Mouse (Mus musculus) spleen, adult 2 months (tissue): ENCODE results near the gene Fkbp11. TPM values are rescaled to one million over a fixed set of nuclear protein-coding genes. Genes with fewer than 3 reads are reported as not detected.

Experiments
- DNase-seq, 2 experiments: peaks; one replicate each; pipeline versions ENCODE4 v3.0.0 to v3.0.0-alpha.2; 2012 to 2021; ENCODE audit warnings: low spot score in 2 of 2, low read depth in 1 of 2
- H3K27ac ChIP-seq: fragments of 200-500 bp; 2 replicates; pipeline ENCODE4 v1.5.1; 2012; ENCODE audit warnings: low read length, inconsistent platforms; ENCODE audit not compliant: insufficient read depth
- H3K27me3 ChIP-seq: fragments of 200-500 bp; 2 replicates; pipeline ENCODE4 v1.6.1; 2012; ENCODE audit warnings: mild to moderate bottlenecking, moderate library complexity, low read length, inconsistent platforms; ENCODE audit not compliant: control insufficient read depth, insufficient read depth
- H3K36me3 ChIP-seq: fragments of 200-500 bp; 2 replicates; pipeline ENCODE4 v1.6.1; 2012; ENCODE audit warnings: mild to moderate bottlenecking, low read length, inconsistent platforms; ENCODE audit not compliant: control insufficient read depth, insufficient read depth
- H3K4me1 ChIP-seq: fragments of 200-500 bp; 2 replicates; pipeline ENCODE4 v1.6.1; 2011; ENCODE audit warnings: inconsistent platforms; ENCODE audit not compliant: control insufficient read depth, insufficient read depth, insufficient read length
- H3K4me3 ChIP-seq: fragments of 200-500 bp; 2 replicates; pipeline ENCODE4 v1.5.1; 2011; ENCODE audit warnings: mild to moderate bottlenecking, inconsistent platforms; ENCODE audit not compliant: insufficient read depth, insufficient read length; ENCODE audit errors: extremely low read depth
- CTCF ChIP-seq: fragments of 200-500 bp; IDR thresholded peaks from 2 replicates; pipeline ENCODE4 v1.5.1; 2011; ENCODE audit warnings: mild to moderate bottlenecking, inconsistent platforms; ENCODE audit not compliant: insufficient read depth, insufficient read length, insufficient replicate concordance; ENCODE audit errors: extremely low read depth
- POLR2A ChIP-seq: fragments of 200-500 bp; IDR thresholded peaks from 2 replicates; pipeline ENCODE4 v1.6.1; 2011; ENCODE audit warnings: low read depth, low read length, inconsistent platforms
- WGBS: fragments of 180-500 bp; shearing (Covaris S2); methylation state at CpG from one replicate; pipeline ENCODE4 v1.1.7; 2018; 5-methylcytosine and 5-hydroxymethylcytosine counted together
- polyA plus RNA-seq: library from polyadenylated mRNA; depleted of rRNA; stranded (reverse); fragments of >200 nt; gene quantifications from 2 replicates; pipeline ENCODE4 v1.2.3, GENCODE M21; 2012

Gene Fkbp11
- polyA plus RNA-seq, 1 experiment: 16.7 TPM

- TF ChIP-seq CTCF (peak; percentile 86), POLR2A (no peak)
- DNase-seq: peak; percentile 33 to 76
- WGBS: 7% methylated on average over 40 of the region's 40 CpGs
- H3K36me3 ChIP-seq: no peaks in the 10 kb centered on the region
- no peaks in the 10 kb centered on the region for H3K4me1 ChIP-seq
- H3K27ac ChIP-seq: no peak overlapping the region
- H3K4me3 ChIP-seq: no peak overlapping the region
- H3K27me3 ChIP-seq: peaks cover 1% of the 10 kb centered on the region
Observed at GRCm38 (mm10) chr15:98699190-98700105, 28.6 kb downstream of the Fkbp11 start.

GRCm38 (mm10) chr15:98696216-98696615 lies 31.8 kb downstream of the Fkbp11 start:
- WGBS: 73% methylated on average over 8 of the region's 8 CpGs
- H3K27ac ChIP-seq: no peak overlapping the region
- TF ChIP-seq CTCF: no peak
- TF ChIP-seq POLR2A: no peak

GRCm38 (mm10) chr15:98695726-98696125 lies 32.3 kb downstream of the Fkbp11 start:
- WGBS: 63% methylated on average over 9 of the region's 9 CpGs

More at GRCm38 (mm10) chr15:98696216-98696615, 31.8 kb downstream of the Fkbp11 start:
- H3K4me3 ChIP-seq: no peak overlapping the region
- H3K27me3 ChIP-seq: peaks cover 1% of the 10 kb centered on the region
- DNase-seq: no peak
- H3K36me3 ChIP-seq: no peaks in the 10 kb centered on the region
- no peaks in the 10 kb centered on the region for H3K4me1 ChIP-seq

GRCm38 (mm10) chr15:98692171-98692715 lies 35.8 kb downstream of the Fkbp11 start:
- Histone ChIP-seq H3K27me3 (no peaks in the 10 kb centered on the region; the same call in 1 of the 2 replicates), H3K27ac (no peak overlapping the region), H3K4me1 (no peaks in the 10 kb centered on the region), H3K36me3 (no peaks in the 10 kb centered on the region), H3K4me3 (no peak overlapping the region)
- no peak for TF ChIP-seq CTCF
- no peak for TF ChIP-seq POLR2A
- 66% methylated on average over 11 of the region's 11 CpGs for WGBS
- DNase-seq: no peak

More at GRCm38 (mm10) chr15:98695726-98696125, 32.3 kb downstream of the Fkbp11 start:
- H3K27me3 ChIP-seq: no peaks in the 10 kb centered on the region; the same call in none of the 2 replicates
- H3K4me1 ChIP-seq: no peaks in the 10 kb centered on the region
- H3K4me3 ChIP-seq: no peak overlapping the region
- TF ChIP-seq CTCF (no peak), POLR2A (no peak)
- H3K36me3 ChIP-seq: no peaks in the 10 kb centered on the region
- DNase-seq: no peak
- H3K27ac ChIP-seq: no peak overlapping the region

GRCm38 (mm10) chr15:98691486-98692147 lies 36.4 kb downstream of the Fkbp11 start:
- WGBS: 97% methylated on average over 7 of the region's 7 CpGs
- H3K36me3 ChIP-seq: no peaks in the 10 kb centered on the region

GRCm38 (mm10) chr15:98689682-98690081 lies 38.3 kb downstream of the Fkbp11 start:
- TF ChIP-seq POLR2A (no peak), CTCF (no peak)
- no peak overlapping the region for H3K27ac ChIP-seq
- no peaks in the 10 kb centered on the region for H3K36me3 ChIP-seq
- no peak for DNase-seq
- no peaks in the 10 kb centered on the region for H3K27me3 ChIP-seq
- no peak overlapping the region for H3K4me3 ChIP-seq
- 68% methylated on average over 2 of the region's 2 CpGs for WGBS
- no peaks in the 10 kb centered on the region for H3K4me1 ChIP-seq

More at GRCm38 (mm10) chr15:98691486-98692147, 36.4 kb downstream of the Fkbp11 start:
- Histone ChIP-seq H3K4me3 (no peak overlapping the region), H3K27me3 (no peaks in the 10 kb centered on the region; the same call in 1 of the 2 replicates), H3K4me1 (no peaks in the 10 kb centered on the region), H3K27ac (no peak overlapping the region)
- TF ChIP-seq CTCF (no peak), POLR2A (no peak)
- no peak for DNase-seq
